Mouse (Mus musculus): ENCODE measurements around the gene Tmem160.

Tmem160 gene

GRCm38 (mm10) chr7:16491759-16492158, 39.2 kb downstream of the Tmem160 start:
- DNase-seq (ENCODE audit: low spot score in 2 of 2), result peak in 1 of 2 experiments; percentile 51

- peak in 1 of 2 experiments; percentile 57 for DNase-seq (ENCODE audit: low spot score in 2 of 2)
Observed at GRCm38 (mm10) chr7:16492211-16492610, 39.6 kb downstream of the Tmem160 start.

GRCm38 (mm10) chr7:16493361-16493760, 40.8 kb downstream of the Tmem160 start:
- DNase-seq (ENCODE audit: low spot score in 2 of 2), result peak in 1 of 2 experiments; percentile 46

- no peak for DNase-seq (ENCODE audit: low spot score in 2 of 2)
Observed at GRCm38 (mm10) chr7:16496260-16496659, 43.7 kb downstream of the Tmem160 start.

GRCm38 (mm10) chr7:16499671-16500104, 47.1 kb downstream of the Tmem160 start:
- DNase-seq (ENCODE audit: low spot score in 2 of 2), result no peak

- no peak for DNase-seq (ENCODE audit: low spot score in 2 of 2)
Observed at GRCm38 (mm10) chr7:16501571-16501970, 49.0 kb downstream of the Tmem160 start.

GRCm38 (mm10) chr7:16504573-16505225, 52.1 kb downstream of the Tmem160 start:
- DNase-seq (ENCODE audit: low spot score in 2 of 2), result no peak
